Mouse (Mus musculus) CD4-positive, CD25-positive, alpha-beta regulatory T cell, adult 9 weeks (primary cell): ENCODE data around the gene Ilf2. TPM values are rescaled to one million over a fixed set of nuclear protein-coding genes. Genes with fewer than 3 reads are reported as not detected.

Experiments
- polyA plus RNA-seq: library from polyadenylated mRNA; unstranded; fragments of 100-300 nt; shearing (Covaris generic); gene quantifications from one replicate; pipeline ENCODE4 v1.2.1, GENCODE M21; 2017

The Ilf2 gene
- polyA plus RNA-seq = 117 TPM

GRCm38 (mm10) chr3:90475831-90476611 is at the start of gene Ilf2:
Ilf2 (plus strand) TSS chr3:90476126.

GRCm38 (mm10) chr3:90433381-90434020 is 42.4 kb upstream of the Ilf2 start, which contains the start of gene Ints3:
Ints3 (minus strand) TSS chr3:90433622.

DNA sequence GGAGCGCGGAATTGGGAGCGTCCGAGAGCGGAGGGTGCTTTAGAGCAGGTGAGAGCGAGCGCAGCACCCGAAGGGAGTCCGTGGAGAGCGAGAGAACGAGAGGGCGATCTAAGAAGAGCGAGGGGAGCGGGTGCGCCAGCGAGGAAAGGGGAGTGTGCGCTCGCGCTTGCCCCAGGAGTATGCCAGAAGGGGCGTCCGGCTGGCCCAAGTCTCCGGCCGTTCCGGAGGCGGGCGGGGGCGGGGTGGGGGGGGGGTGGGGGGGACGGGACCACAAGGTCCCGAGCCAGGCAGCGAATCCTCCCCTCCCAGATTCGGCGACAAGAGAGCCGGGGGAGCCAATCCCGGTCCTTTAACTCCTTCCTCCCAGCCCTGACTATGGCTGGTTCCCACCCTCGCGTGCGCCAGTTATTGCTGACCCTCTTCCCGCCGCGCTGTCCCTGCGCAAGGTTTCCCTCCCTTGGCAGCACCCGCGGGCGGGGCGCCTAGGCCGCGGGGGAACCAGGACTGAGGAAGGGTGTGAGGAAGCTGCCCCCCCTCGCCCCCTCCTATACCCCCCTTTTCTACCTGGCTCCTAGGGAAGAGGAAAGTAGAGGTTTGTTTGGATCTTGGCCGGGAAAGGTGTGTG is 10.1 kb upstream of the Ilf2 start, which contains the start of gene Npr1:
TSS of gene Npr1 (minus strand) at position 181 of the 625 bp plus-strand sequence.

DNA sequence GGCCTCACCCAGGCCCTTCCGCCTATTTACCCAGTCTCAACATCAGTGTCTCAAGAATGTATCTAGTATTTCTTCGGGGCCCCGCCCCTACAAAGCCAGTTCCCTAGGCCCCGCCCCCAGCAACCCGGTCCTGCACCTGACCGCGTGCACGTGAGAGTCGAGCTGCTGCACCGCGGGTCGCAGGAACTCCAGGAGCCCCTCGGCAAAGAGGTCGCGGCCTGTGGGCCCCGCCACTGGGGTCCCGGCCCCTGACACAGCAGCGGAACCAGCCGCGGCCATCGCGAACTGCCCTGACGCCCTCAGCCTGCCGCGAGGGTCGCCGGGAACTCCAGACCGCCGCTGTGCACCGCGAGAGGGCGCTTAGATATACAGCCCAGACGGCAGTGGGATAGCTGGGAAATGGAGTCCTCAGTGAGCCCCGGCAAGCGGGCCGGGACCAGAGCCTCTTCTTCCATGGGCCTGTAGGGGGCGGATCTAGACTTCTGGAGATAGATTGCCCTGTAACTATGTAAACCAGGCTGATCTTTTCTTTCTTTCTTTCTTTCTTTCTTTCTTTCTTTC is 14.8 kb downstream of the Ilf2 start, which contains the start of gene Snapin:
TSS of gene Snapin (minus strand) at position 338 of the 561 bp plus-strand sequence.

GRCm38 (mm10) chr3:90508950-90509746 is 33.2 kb downstream of the Ilf2 start, which contains the start of gene Chtop:
Chtop (minus strand) TSS chr3:90509498.

GRCm38 (mm10) chr3:90513796-90514590 is 38.1 kb downstream of the Ilf2 start, which contains the start of the genes S100a1 and S100a13:
S100a1 (minus strand) TSS chr3:90514392.
S100a13 (plus strand) TSS chr3:90514435.

GRCm38 (mm10) chr3:90526580-90526979 is 50.7 kb downstream of the Ilf2 start, which contains the start of gene S100a14:
S100a14 (plus strand) TSS chr3:90526856.

GRCm38 (mm10) chr3:90537141-90537904 is 61.4 kb downstream of the Ilf2 start, which contains the start of gene S100a16:
S100a16 (plus strand) TSS chr3:90537254.

Other genes starting within 250 kb of the Ilf2 start
- 220 TPM for gene Jtb, start 244.5 kb upstream of the Ilf2 start, polyA plus RNA-seq
- gene Creb3l4, start 232.6 kb upstream of the Ilf2 start, polyA plus RNA-seq = 0.17 TPM
- 3.7 TPM for gene Slc39a1, start 228.0 kb upstream of the Ilf2 start, polyA plus RNA-seq
- 76.0 TPM for gene Crtc2, start 222.0 kb upstream of the Ilf2 start, polyA plus RNA-seq
- gene Dennd4b, start 210.9 kb upstream of the Ilf2 start, polyA plus RNA-seq = 44.5 TPM
- 13.5 TPM for gene Gatad2b, start 182.9 kb upstream of the Ilf2 start, polyA plus RNA-seq
- 0.40 TPM for gene Slc27a3, start 86.2 kb upstream of the Ilf2 start, polyA plus RNA-seq
- gene Ints3, start 42.5 kb upstream of the Ilf2 start, polyA plus RNA-seq = 41.4 TPM
- gene Npr1, start 10.3 kb upstream of the Ilf2 start, polyA plus RNA-seq = not detected
- gene Snapin, start 14.9 kb downstream of the Ilf2 start, polyA plus RNA-seq = 93.2 TPM
- 193 TPM for gene Chtop, start 33.4 kb downstream of the Ilf2 start, polyA plus RNA-seq
- gene S100a1, start 38.3 kb downstream of the Ilf2 start, polyA plus RNA-seq = 3.7 TPM
- 154 TPM for gene S100a13, start 38.3 kb downstream of the Ilf2 start, polyA plus RNA-seq
- gene S100a14, start 50.7 kb downstream of the Ilf2 start, polyA plus RNA-seq = not detected
- not detected for gene S100a16, start 61.1 kb downstream of the Ilf2 start, polyA plus RNA-seq
- 1.9 TPM for gene S100a3, start 84.5 kb downstream of the Ilf2 start, polyA plus RNA-seq
- not detected for gene S100a2, start 114.1 kb downstream of the Ilf2 start, polyA plus RNA-seq
- gene Gm42674, start 125.8 kb downstream of the Ilf2 start, polyA plus RNA-seq = not detected
- gene S100a4, start 127.6 kb downstream of the Ilf2 start, polyA plus RNA-seq = 213 TPM
- gene S100a5, start 132.4 kb downstream of the Ilf2 start, polyA plus RNA-seq = not detected
- gene S100a6, start 136.8 kb downstream of the Ilf2 start, polyA plus RNA-seq = 296 TPM
- not detected for gene S100a7a, start 177.9 kb downstream of the Ilf2 start, polyA plus RNA-seq
- not detected for gene S100a8, start 192.9 kb downstream of the Ilf2 start, polyA plus RNA-seq
- not detected for gene S100a9, start 219.6 kb downstream of the Ilf2 start, polyA plus RNA-seq